Mouse (Mus musculus): Measurements from ENCODE around the gene Btg2. TPM values are rescaled to one million over a fixed set of nuclear protein-coding genes. Genes with fewer than 3 reads are reported as not detected.
A peak's percentile ranks its signal among the peaks of the same experiment; 100 is the strongest.

The Btg2 gene
- polyA plus RNA-seq, 1 experiment from 2014 or later, result 22.1 TPM

GRCm38 (mm10) chr1:134095721-134096120, 16.8 kb upstream of the Btg2 start:
- H3K9me3 ChIP-seq (ENCODE audit: control insufficient read depth, low read length), result no peaks in the 10 kb centered on the region
- ATAC-seq (ENCODE audit: insufficient number of reproducible peaks, low FRiP score, low TSS enrichment, low read depth), result no peak
- 88% methylated on average over 4 of the region's 4 CpGs for WGBS
- H3K4me3 ChIP-seq (ENCODE audit: low read depth, low read length), result no peak overlapping the region
- H3K27ac ChIP-seq (replicated peaks; ENCODE audit: low read depth, low read length), result no peak overlapping the region
- H3K4me2 ChIP-seq (ENCODE audit: low read depth, severe bottlenecking), result no peak overlapping the region
- DNase-seq (ENCODE audit: low spot score), result no peak
- H3K27me3 ChIP-seq (ENCODE audit: control insufficient read depth, insufficient read depth, low read length), result no peaks in the 10 kb centered on the region
- no peaks in the 10 kb centered on the region for H3K36me3 ChIP-seq (ENCODE audit: control insufficient read depth, insufficient read depth, low read length)
- H3K9ac ChIP-seq (ENCODE audit: low read length), result no peak overlapping the region
- peaks cover 12% of the 10 kb centered on the region for H3K4me1 ChIP-seq (ENCODE audit: control insufficient read depth, insufficient read depth, low read length)

DNA sequence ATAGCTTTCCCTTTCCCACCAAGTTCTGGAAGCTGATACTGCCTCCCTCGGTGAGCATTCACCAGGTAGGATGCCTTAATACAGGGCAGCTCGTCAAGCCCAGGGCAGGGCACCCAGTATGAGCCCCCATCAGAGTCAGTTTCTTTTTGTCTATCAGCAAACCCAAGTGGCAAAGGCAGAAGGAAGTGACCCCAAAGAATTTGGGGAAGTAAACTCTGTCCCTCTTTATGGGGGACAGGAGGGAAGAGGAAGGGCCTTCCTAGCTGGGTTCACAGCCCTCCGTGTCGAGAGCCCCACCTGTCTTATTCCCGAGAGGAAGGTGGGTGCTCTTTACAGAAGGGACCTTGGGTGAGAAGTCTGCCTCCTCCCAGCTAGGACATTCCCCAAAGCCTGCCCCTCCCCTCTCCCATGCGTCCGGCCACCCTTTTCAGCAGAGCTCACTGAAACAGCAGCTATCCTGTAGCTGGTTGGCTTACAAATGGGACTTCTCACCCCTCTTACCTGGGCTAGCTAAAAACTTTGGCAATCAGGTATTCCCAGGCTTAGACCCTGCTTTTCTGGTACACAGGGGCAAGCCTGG, 16.2 kb upstream of the Btg2 start:
- Histone ChIP-seq H3K9ac (ENCODE audit: low read length) (no peak overlapping the region), H3K4me3 (ENCODE audit: low read depth, low read length) (no peak overlapping the region)
- DNase-seq (ENCODE audit: low spot score), result no peak

DNA sequence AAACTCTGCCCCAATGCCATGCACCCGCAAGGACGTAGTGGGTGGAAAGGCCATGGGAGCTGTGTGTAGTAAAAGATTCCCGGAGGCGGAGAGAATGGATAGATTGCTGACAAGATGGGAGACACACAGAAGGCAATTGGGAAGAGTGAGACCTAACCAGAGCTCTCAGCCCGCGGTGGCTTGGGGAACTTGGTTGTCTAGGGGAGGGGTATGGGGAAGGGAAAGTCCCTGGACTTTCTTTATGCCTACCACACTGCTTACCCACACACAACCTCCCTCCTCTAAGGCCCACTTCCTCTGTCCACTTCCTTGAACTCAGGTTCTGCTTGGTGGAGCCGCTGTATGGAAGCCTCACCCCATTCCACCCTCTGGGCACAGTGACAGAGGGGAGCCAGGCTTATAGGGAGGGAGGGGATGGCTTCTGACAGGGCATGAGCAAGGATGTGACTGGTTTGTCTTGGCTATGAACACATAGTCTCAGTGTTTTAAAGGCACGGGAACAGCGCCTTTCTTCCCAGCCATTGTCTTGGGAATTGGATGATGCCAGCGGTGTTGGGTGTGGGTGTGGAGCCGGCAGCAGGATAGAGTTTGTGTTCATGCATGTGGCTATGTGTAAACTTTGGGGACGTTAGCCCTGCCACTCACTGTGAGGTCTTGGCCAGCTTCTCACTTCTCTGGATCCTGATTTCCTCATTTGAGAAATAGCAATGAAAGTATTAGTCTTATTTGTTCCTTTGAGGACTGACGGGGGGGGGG, 15.0 kb upstream of the Btg2 start:
- Histone ChIP-seq H3K27ac (replicated peaks; ENCODE audit: low read depth, low read length) (no peak overlapping the region), H3K36me3 (ENCODE audit: control insufficient read depth, insufficient read depth, low read length) (no peaks in the 10 kb centered on the region)
- ATAC-seq (ENCODE audit: insufficient number of reproducible peaks, low FRiP score, low TSS enrichment, low read depth), result no peak

More for the DNA sequence above, 16.2 kb upstream of the Btg2 start:
- Histone ChIP-seq H3K36me3 (ENCODE audit: control insufficient read depth, insufficient read depth, low read length) (no peaks in the 10 kb centered on the region), H3K4me1 (ENCODE audit: control insufficient read depth, insufficient read depth, low read length) (peaks cover 12% of the 10 kb centered on the region), H3K27ac (replicated peaks; ENCODE audit: low read depth, low read length) (no peak overlapping the region), H3K27me3 (ENCODE audit: control insufficient read depth, insufficient read depth, low read length) (no peaks in the 10 kb centered on the region), H3K9me3 (ENCODE audit: control insufficient read depth, low read length) (no peaks in the 10 kb centered on the region), H3K4me2 (ENCODE audit: low read depth, severe bottlenecking) (no peak overlapping the region)
- 58% methylated on average over 7 of the region's 7 CpGs for WGBS
- ATAC-seq (ENCODE audit: insufficient number of reproducible peaks, low FRiP score, low TSS enrichment, low read depth), result no peak

DNA sequence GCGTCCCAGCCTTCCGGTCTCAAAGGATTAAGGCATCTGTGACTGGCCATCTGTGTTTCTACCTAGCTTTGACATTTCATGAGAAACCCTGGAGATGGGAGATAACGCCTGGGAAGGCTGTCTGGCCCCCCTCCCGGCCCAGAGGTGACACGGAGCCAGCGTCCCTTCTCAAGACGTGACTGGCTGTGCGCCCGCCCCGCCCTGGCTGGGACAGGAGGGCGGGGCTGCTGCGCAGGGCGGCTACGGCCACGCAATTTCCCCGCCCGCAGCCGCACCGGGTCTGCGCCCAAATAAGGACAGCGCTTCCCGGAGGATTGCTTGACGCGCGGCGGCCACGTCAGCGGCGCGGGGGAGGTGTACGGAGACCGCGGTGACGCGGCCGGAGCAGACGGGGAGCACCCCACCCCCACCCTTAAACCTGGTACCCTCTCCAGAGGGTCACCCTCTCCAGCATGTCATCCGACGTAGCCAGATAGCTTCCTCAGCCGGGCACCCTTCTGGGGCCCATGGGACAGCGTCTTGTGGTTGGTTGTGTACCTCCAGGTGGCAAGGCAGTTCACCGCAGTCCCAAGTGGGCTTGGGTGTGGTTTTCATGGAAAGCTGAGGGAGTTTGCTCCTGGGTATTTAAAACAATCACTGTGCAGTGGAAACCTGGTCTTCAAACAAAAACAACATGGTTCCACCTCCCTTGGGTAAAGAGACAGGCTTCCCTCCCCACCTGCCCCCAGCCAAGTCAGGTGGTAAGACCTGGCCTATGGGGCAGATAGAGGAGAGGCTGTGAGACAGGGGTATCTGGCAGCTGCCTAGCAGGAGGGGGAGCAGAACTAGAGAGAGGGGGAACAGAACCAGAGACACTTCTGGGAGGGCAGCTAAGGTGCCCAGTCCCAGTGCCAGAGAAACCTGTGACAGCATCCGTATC, 14.2 kb upstream of the Btg2 start:
- Histone ChIP-seq H3K4me3 (ENCODE audit: low read depth, low read length) (peak overlapping the region; percentile 36), H3K4me1 (ENCODE audit: control insufficient read depth, insufficient read depth, low read length) (peaks cover 6% of the 10 kb centered on the region), H3K27ac (replicated peaks; ENCODE audit: low read depth, low read length) (peak overlapping the region; percentile 61; the same call in 1 of the 2 replicates), H3K36me3 (ENCODE audit: control insufficient read depth, insufficient read depth, low read length) (no peaks in the 10 kb centered on the region), H3K4me2 (ENCODE audit: low read depth, severe bottlenecking) (peak overlapping the region; percentile 78), H3K9ac (ENCODE audit: low read length) (peak overlapping the region; percentile 61), H3K27me3 (ENCODE audit: control insufficient read depth, insufficient read depth, low read length) (no peaks in the 10 kb centered on the region), H3K9me3 (ENCODE audit: control insufficient read depth, low read length) (no peaks in the 10 kb centered on the region)
- WGBS, result 2% methylated on average over 41 of the region's 43 CpGs
- DNase-seq (ENCODE audit: low spot score), result peak; percentile 87
- peak; percentile 89 for ATAC-seq (ENCODE audit: insufficient number of reproducible peaks, low FRiP score, low TSS enrichment, low read depth)

More for the DNA sequence above, 15.0 kb upstream of the Btg2 start:
- Histone ChIP-seq H3K9ac (ENCODE audit: low read length) (peak overlapping the region; percentile 61), H3K4me2 (ENCODE audit: low read depth, severe bottlenecking) (peak overlapping the region; percentile 78; the same call in 1 of the 2 replicates), H3K9me3 (ENCODE audit: control insufficient read depth, low read length) (no peaks in the 10 kb centered on the region), H3K4me3 (ENCODE audit: low read depth, low read length) (no peak overlapping the region; the same call in 1 of the 2 replicates), H3K27me3 (ENCODE audit: control insufficient read depth, insufficient read depth, low read length) (no peaks in the 10 kb centered on the region), H3K4me1 (ENCODE audit: control insufficient read depth, insufficient read depth, low read length) (peaks cover 12% of the 10 kb centered on the region)
- 68% methylated on average over 13 of the region's 13 CpGs for WGBS
- no peak for DNase-seq (ENCODE audit: low spot score)

DNA sequence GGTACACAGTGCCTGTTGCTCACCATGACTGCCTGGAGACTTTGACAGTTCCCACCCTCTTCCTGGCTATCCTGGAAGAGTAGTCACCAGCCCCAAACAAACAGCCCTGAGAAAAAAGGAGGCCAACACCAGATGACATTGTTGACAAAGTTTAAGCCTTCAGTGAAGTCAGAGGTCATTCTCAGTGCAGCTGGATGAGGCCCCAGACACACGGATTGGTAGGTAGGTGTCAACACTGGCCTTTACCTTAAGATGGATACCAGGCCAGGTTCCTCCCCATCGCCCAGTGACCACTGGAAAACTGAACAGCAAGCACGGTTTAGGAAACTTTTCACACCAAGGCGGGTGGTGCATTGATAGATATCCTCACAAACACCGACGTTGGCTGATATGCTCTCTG, 13.4 kb upstream of the Btg2 start:
- Histone ChIP-seq H3K4me3 (ENCODE audit: low read depth, low read length) (peak overlapping the region; percentile 36; the same call in 1 of the 2 replicates), H3K4me2 (ENCODE audit: low read depth, severe bottlenecking) (peak overlapping the region; percentile 78), H3K27ac (replicated peaks; ENCODE audit: low read depth, low read length) (no peak overlapping the region), H3K4me1 (ENCODE audit: control insufficient read depth, insufficient read depth, low read length) (peaks cover 5% of the 10 kb centered on the region), H3K27me3 (ENCODE audit: control insufficient read depth, insufficient read depth, low read length) (no peaks in the 10 kb centered on the region), H3K36me3 (ENCODE audit: control insufficient read depth, insufficient read depth, low read length) (no peaks in the 10 kb centered on the region), H3K9ac (ENCODE audit: low read length) (no peak overlapping the region), H3K9me3 (ENCODE audit: control insufficient read depth, low read length) (no peaks in the 10 kb centered on the region)
- whole genome bisulfite sequencing, result 31% methylated on average over 6 of the region's 6 CpGs
- ATAC-seq (ENCODE audit: insufficient number of reproducible peaks, low FRiP score, low TSS enrichment, low read depth) (no peak), DNase-seq (ENCODE audit: low spot score) (no peak)

DNA sequence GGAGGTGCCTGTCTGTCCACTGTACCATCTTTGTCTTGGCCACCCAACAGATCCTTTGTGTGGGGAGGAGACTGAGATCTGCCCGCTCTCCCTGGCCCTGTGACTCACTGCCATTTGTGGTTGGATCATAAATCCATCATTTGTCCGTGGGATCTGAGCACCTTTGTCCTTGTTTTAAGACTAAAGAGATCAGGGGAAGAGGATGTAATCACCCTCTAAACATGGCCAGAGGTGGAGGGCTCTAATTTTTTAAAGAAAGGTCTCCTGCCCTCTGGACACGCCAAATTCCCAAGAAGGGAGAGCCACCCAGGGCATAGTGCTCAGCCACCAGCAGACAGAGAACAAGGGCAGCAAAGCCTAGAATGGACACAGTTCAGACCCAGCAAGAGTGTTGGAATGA, 12.9 kb upstream of the Btg2 start:
- 73% methylated on average over 3 of the region's 3 CpGs for WGBS
- no peak overlapping the region for H3K27ac ChIP-seq (replicated peaks; ENCODE audit: low read depth, low read length)
- H3K4me1 ChIP-seq (ENCODE audit: control insufficient read depth, insufficient read depth, low read length), result peaks cover 5% of the 10 kb centered on the region

DNA sequence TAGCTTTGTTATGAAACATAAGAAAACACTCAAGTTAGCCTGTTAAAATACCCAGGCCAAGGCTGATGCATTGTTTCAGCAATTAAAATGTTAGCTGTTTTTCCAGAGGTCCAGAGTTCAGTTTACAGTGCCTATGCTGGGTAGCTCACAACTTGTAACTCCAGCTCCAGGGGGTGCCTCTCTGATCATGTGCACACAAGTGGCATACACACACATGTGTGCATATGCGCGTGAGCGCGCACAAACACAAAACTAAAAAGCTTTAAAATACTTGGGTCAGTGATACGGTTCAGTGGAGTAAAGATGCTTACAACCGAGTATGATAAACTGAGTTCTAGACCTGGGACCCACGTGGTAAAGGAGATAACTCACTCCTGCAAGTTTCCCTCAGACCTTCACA, 10.2 kb upstream of the Btg2 start:
- Histone ChIP-seq H3K4me2 (ENCODE audit: low read depth, severe bottlenecking) (no peak overlapping the region), H3K27ac (replicated peaks; ENCODE audit: low read depth, low read length) (no peak overlapping the region), H3K4me3 (ENCODE audit: low read depth, low read length) (no peak overlapping the region), H3K36me3 (ENCODE audit: control insufficient read depth, insufficient read depth, low read length) (no peaks in the 10 kb centered on the region), H3K9ac (ENCODE audit: low read length) (no peak overlapping the region), H3K9me3 (ENCODE audit: control insufficient read depth, low read length) (no peaks in the 10 kb centered on the region), H3K4me1 (ENCODE audit: control insufficient read depth, insufficient read depth, low read length) (peaks cover 12% of the 10 kb centered on the region), H3K27me3 (ENCODE audit: control insufficient read depth, insufficient read depth, low read length) (no peaks in the 10 kb centered on the region)
- no peak for ATAC-seq (ENCODE audit: insufficient number of reproducible peaks, low FRiP score, low TSS enrichment, low read depth)
- WGBS, result 91% methylated on average over 7 of the region's 7 CpGs
- DNase-seq (ENCODE audit: low spot score), result no peak

More for the DNA sequence above, 12.9 kb upstream of the Btg2 start:
- ATAC-seq (ENCODE audit: insufficient number of reproducible peaks, low FRiP score, low TSS enrichment, low read depth) (no peak), DNase-seq (ENCODE audit: low spot score) (no peak)
- no peak overlapping the region for H3K9ac ChIP-seq (ENCODE audit: low read length)
- H3K9me3 ChIP-seq (ENCODE audit: control insufficient read depth, low read length), result no peaks in the 10 kb centered on the region
- H3K4me2 ChIP-seq (ENCODE audit: low read depth, severe bottlenecking), result no peak overlapping the region
- no peaks in the 10 kb centered on the region for H3K27me3 ChIP-seq (ENCODE audit: control insufficient read depth, insufficient read depth, low read length)
- no peaks in the 10 kb centered on the region for H3K36me3 ChIP-seq (ENCODE audit: control insufficient read depth, insufficient read depth, low read length)
- H3K4me3 ChIP-seq (ENCODE audit: low read depth, low read length), result no peak overlapping the region

DNA sequence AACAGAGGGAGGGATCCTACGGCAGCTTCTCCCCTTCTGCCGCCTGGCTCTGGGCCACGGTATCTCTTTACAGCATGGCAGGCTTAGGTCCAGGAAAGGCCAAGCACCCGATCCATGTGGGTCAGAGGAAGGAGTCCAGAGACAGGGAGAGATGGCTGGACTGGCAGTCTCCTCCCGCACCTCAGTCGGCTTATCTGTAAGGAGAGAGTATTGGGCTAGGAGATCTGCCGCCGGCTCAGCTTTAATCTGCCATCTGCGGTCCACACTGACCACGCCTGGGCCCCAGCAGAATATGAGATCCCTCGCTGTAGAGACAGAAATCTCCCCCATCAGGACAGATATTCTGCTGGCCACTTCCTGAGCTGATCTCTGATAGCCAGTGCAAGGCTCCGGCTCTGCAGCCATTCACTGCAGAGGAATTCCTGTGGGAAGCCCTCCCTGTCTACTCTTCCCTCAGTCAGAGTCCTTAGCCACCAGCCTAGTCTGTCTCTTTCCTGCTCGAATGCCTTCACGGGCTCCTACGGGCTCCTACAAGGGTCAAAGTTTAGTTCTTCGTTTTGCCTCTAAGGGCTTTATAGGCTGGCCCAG, 8.0 kb upstream of the Btg2 start:
- no peak for ATAC-seq (ENCODE audit: insufficient number of reproducible peaks, low FRiP score, low TSS enrichment, low read depth)
- H3K4me2 ChIP-seq (ENCODE audit: low read depth, severe bottlenecking), result no peak overlapping the region
- no peak for DNase-seq (ENCODE audit: low spot score)
- H3K4me1 ChIP-seq (ENCODE audit: control insufficient read depth, insufficient read depth, low read length), result peaks cover 7% of the 10 kb centered on the region
- H3K4me3 ChIP-seq (ENCODE audit: low read depth, low read length), result no peak overlapping the region
- H3K27me3 ChIP-seq (ENCODE audit: control insufficient read depth, insufficient read depth, low read length), result no peaks in the 10 kb centered on the region
- no peak overlapping the region for H3K27ac ChIP-seq (replicated peaks; ENCODE audit: low read depth, low read length)
- H3K9ac ChIP-seq (ENCODE audit: low read length), result 0 out of 2 replicates have a peak overlapping the region, but pooled peaks have one; percentile 0
- WGBS, result 57% methylated on average over 16 of the region's 16 CpGs
- H3K36me3 ChIP-seq (ENCODE audit: control insufficient read depth, insufficient read depth, low read length), result no peaks in the 10 kb centered on the region
- no peaks in the 10 kb centered on the region for H3K9me3 ChIP-seq (ENCODE audit: control insufficient read depth, low read length)

Data from limb, embryonic 11.5 days (tissue).